16 mouse cellular contexts compared by ENCODE assay signal in the genomic region with DNA sequence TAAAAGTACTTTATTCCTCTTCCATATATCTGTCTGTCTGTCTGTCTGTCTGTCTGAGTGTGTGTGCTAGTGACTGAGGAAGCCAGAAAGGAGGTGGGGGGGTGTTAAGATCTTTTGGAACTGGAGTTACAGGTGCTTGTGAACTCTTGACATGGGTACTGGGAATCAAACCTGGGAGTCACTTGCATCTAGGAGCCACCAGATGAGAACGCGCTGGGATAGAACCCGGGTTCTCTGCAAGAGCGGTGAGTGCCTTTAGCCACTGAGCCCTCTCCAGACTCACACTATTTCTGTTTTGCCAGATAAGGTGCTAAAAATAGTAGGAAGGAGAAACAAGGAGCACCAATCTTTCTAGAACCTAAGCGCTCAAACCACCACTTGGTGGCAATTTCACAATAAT.
"Had no signal": no experiment of that assay in that cellular context is flagged by ENCODE, and none has a peak within 500 bp of the region (broad histone marks: within the 10 kb centered on the region; RNA-seq: fewer than 3 reads in every experiment).

No protein-coding gene starts in this region.

- H3K27ac ChIP-seq: neural tube, embryonic 13.5 days; neural tube, embryonic 15.5 days; stomach, embryonic 15.5 days; stomach, postnatal 0 days had no signal

- H3K36me3 ChIP-seq: neural tube, embryonic 13.5 days; neural tube, embryonic 15.5 days; stomach, embryonic 15.5 days had no signal

- H3K4me2 ChIP-seq: neural tube, embryonic 13.5 days; neural tube, embryonic 15.5 days; stomach, embryonic 15.5 days had no signal

- H3K4me3 ChIP-seq: neural tube, embryonic 13.5 days; neural tube, embryonic 15.5 days; stomach, embryonic 15.5 days had no signal

- H3K4me1 ChIP-seq: neural tube, embryonic 13.5 days had no signal

- DNase-seq: retina, postnatal 1 day; right cerebral cortex, adult 18-20 months; right cerebral cortex, postnatal 14 days; right cerebral cortex, postnatal 25 days; right cerebral cortex, postnatal 4 days; spleen, adult 18-20 months; thymus, adult 18-20 months; thymus, adult 2 months; thymus, postnatal 14 days; thymus, postnatal 25 days; thymus, postnatal 36 days; thymus, postnatal 4 days had no signal

- H3K9ac ChIP-seq: neural tube, embryonic 13.5 days; neural tube, embryonic 15.5 days; stomach, embryonic 15.5 days had no signal

- H3K27me3 ChIP-seq: neural tube, embryonic 13.5 days; neural tube, embryonic 15.5 days; stomach, embryonic 15.5 days had no signal

- H3K9me3 ChIP-seq: neural tube, embryonic 13.5 days; neural tube, embryonic 15.5 days; stomach, embryonic 15.5 days had no signal
